Mouse (Mus musculus): ENCODE results near the gene Capn1. TPM values are rescaled to one million over a fixed set of nuclear protein-coding genes. Genes with fewer than 3 reads are reported as not detected.
A peak's percentile ranks its signal among the peaks of the same experiment; 100 is the strongest.

Gene Capn1
- polyA plus RNA-seq, 1 experiment from 2014 or later, result 11.6 TPM

GRCm38 (mm10) chr19:5986043-5986442 is 29.7 kb downstream of the Capn1 start, which contains the start of gene Slc22a20:
TSS of gene Slc22a20 (minus strand) at chr19:5986143.
- Histone ChIP-seq H3K9ac (no peak within 1 kb of the TSS), H3K27ac (no peak within 1 kb of the TSS), H3K36me3 (no peaks in the 10 kb centered on the region), H3K9me3 (no peaks in the 10 kb centered on the region), H3K4me3 (no peak within 1 kb of the TSS), H3K27me3 (no peaks in the 10 kb centered on the region), H3K4me2 (no peak within 1 kb of the TSS), H3K4me1 (peaks cover 20% of the 10 kb centered on the region)
- ATAC-seq (ENCODE audit: borderline replicate concordance, extremely low read depth, low FRiP score, low TSS enrichment), result no peak
- WGBS, result 50% methylated on average over 4 of the region's 4 CpGs

DNA sequence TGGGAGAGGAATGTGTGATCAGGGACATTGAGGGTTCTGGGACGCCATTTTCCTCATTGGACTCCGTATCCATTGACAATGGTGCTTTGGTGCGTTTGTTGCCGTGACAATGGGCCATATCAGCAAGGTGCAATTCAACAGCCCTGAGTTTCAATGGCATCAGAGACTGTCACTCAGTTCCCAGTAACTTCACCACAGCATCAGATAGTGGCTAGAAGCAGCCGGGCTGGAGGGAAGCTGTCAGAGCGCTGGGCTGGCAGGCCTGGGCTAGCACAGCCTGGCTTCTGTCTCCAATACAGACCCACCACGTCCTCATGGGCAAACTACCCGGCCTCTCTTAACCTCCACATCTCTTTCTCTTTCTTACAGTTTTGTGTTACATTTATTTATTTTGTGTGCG is 35.2 kb downstream of the Capn1 start:
- no peaks in the 10 kb centered on the region; the same call in 1 of the 2 replicates for H3K4me1 ChIP-seq
- no peak overlapping the region for H3K9ac ChIP-seq
- no peak for ATAC-seq (ENCODE audit: borderline replicate concordance, extremely low read depth, low FRiP score, low TSS enrichment)
- H3K36me3 ChIP-seq, result no peaks in the 10 kb centered on the region
- H3K4me3 ChIP-seq, result no peak overlapping the region
- no peaks in the 10 kb centered on the region for H3K27me3 ChIP-seq
- no peak overlapping the region for H3K4me2 ChIP-seq
- WGBS, result 81% methylated on average over 9 of the region's 9 CpGs
- no peaks in the 10 kb centered on the region for H3K9me3 ChIP-seq
- no peak overlapping the region for H3K27ac ChIP-seq

- Histone ChIP-seq H3K9me3 (no peaks in the 10 kb centered on the region), H3K36me3 (no peaks in the 10 kb centered on the region), H3K27ac (no peak overlapping the region), H3K4me3 (no peak overlapping the region), H3K4me1 (no peaks in the 10 kb centered on the region; the same call in 1 of the 2 replicates), H3K27me3 (no peaks in the 10 kb centered on the region), H3K9ac (no peak overlapping the region), H3K4me2 (no peak overlapping the region)
- WGBS, result 67% methylated on average over 3 of the region's 3 CpGs
- ATAC-seq (ENCODE audit: borderline replicate concordance, extremely low read depth, low FRiP score, low TSS enrichment), result no peak
Observed at GRCm38 (mm10) chr19:5977717-5978116, 38.0 kb downstream of the Capn1 start.

GRCm38 (mm10) chr19:5975676-5976075 is 40.0 kb downstream of the Capn1 start:
- 0 out of 2 replicates have a peak, but pooled peaks have one; percentile 46 for ATAC-seq (ENCODE audit: borderline replicate concordance, extremely low read depth, low FRiP score, low TSS enrichment)
- WGBS, result 51% methylated on average over 4 of the region's 4 CpGs
- H3K4me1 ChIP-seq, result no peaks in the 10 kb centered on the region; the same call in 1 of the 2 replicates

GRCm38 (mm10) chr19:5975112-5975511 is 40.6 kb downstream of the Capn1 start:
- 64% methylated on average over 4 of the region's 4 CpGs for WGBS
- no peaks in the 10 kb centered on the region for H3K27me3 ChIP-seq
- H3K36me3 ChIP-seq, result no peaks in the 10 kb centered on the region
- no peak overlapping the region for H3K4me2 ChIP-seq
- H3K9me3 ChIP-seq, result no peaks in the 10 kb centered on the region
- no peak for ATAC-seq (ENCODE audit: borderline replicate concordance, extremely low read depth, low FRiP score, low TSS enrichment)
- no peak overlapping the region for H3K9ac ChIP-seq
- H3K4me1 ChIP-seq, result no peaks in the 10 kb centered on the region; the same call in 1 of the 2 replicates
- no peak overlapping the region for H3K4me3 ChIP-seq
- no peak overlapping the region for H3K27ac ChIP-seq

More at GRCm38 (mm10) chr19:5975676-5976075, 40.0 kb downstream of the Capn1 start:
- H3K4me3 ChIP-seq, result no peak overlapping the region
- no peak overlapping the region for H3K4me2 ChIP-seq
- no peaks in the 10 kb centered on the region for H3K9me3 ChIP-seq
- no peaks in the 10 kb centered on the region for H3K36me3 ChIP-seq
- H3K27me3 ChIP-seq, result no peaks in the 10 kb centered on the region
- no peak overlapping the region for H3K9ac ChIP-seq
- H3K27ac ChIP-seq, result no peak overlapping the region

GRCm38 (mm10) chr19:5967664-5968063 is 48.0 kb downstream of the Capn1 start:
- H3K4me2 ChIP-seq, result no peak overlapping the region
- peaks cover 15% of the 10 kb centered on the region for H3K4me1 ChIP-seq
- no peak overlapping the region for H3K27ac ChIP-seq
- no peak; the same call in 1 of the 2 replicates for ATAC-seq (ENCODE audit: borderline replicate concordance, extremely low read depth, low FRiP score, low TSS enrichment)
- no peak overlapping the region for H3K4me3 ChIP-seq
- no peaks in the 10 kb centered on the region for H3K27me3 ChIP-seq
- no peaks in the 10 kb centered on the region for H3K9me3 ChIP-seq
- no peaks in the 10 kb centered on the region for H3K36me3 ChIP-seq
- no peak overlapping the region for H3K9ac ChIP-seq
- 72% methylated on average over 10 of the region's 10 CpGs for WGBS

DNA sequence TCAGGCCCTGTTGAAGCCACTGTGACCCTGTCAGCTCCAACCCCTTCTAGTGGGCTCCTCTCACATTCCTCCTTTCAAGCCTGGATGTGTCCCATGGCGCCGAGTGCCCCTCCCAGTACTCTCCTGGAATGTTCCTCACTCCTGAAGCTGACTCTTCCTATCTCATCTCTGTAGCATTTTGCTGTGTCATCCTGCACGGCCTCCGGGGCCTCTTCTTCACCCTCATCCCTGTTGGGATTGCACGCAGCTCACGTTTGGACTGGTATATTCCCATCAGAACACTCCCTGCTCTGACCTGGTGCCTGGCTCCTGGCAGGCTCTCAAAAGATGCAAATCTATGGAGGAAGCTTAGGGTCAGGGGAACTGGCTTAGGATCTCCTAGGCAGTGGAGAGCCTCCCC is 48.9 kb downstream of the Capn1 start:
- ATAC-seq (ENCODE audit: borderline replicate concordance, extremely low read depth, low FRiP score, low TSS enrichment), result no peak

DNA sequence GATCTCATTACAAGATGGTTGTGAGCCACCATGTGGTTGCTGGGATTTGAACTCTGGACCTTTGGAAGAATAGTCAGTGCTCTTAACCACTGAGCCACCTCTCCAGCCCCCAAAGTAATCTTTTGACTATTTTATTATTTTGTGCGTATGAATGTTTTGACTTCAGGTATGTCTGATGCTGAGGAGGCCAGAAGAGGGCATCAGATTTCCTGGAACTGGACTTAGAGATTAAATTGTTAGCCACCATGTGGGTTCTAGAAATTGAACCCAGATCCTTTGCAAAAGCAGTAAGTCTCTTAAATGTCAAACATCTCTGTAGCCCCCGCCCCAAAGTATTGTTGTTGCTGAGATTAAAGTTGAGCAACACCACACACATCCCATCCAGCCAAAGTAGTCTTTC is 49.8 kb downstream of the Capn1 start:
- H3K9ac ChIP-seq, result no peak overlapping the region
- no peaks in the 10 kb centered on the region; the same call in 1 of the 2 replicates for H3K36me3 ChIP-seq
- H3K27ac ChIP-seq, result no peak overlapping the region
- peaks cover 26% of the 10 kb centered on the region for H3K4me1 ChIP-seq
- H3K4me3 ChIP-seq, result no peak overlapping the region
- WGBS, result 92% methylated on average over 2 of the region's 2 CpGs
- no peaks in the 10 kb centered on the region for H3K9me3 ChIP-seq
- no peaks in the 10 kb centered on the region for H3K27me3 ChIP-seq
- no peak overlapping the region for H3K4me2 ChIP-seq
- ATAC-seq (ENCODE audit: borderline replicate concordance, extremely low read depth, low FRiP score, low TSS enrichment), result no peak

More for the DNA sequence above, 48.9 kb downstream of the Capn1 start:
- Histone ChIP-seq H3K9me3 (no peaks in the 10 kb centered on the region), H3K4me3 (no peak overlapping the region), H3K27me3 (no peaks in the 10 kb centered on the region), H3K27ac (no peak overlapping the region), H3K36me3 (no peaks in the 10 kb centered on the region; the same call in 1 of the 2 replicates), H3K9ac (no peak overlapping the region), H3K4me2 (no peak overlapping the region), H3K4me1 (peaks cover 23% of the 10 kb centered on the region)
- WGBS, result 44% methylated on average over 6 of the region's 6 CpGs

GRCm38 (mm10) chr19:5965280-5965679 is 50.4 kb downstream of the Capn1 start:
- no peak overlapping the region for H3K4me2 ChIP-seq
- H3K9me3 ChIP-seq, result no peaks in the 10 kb centered on the region
- no peak overlapping the region for H3K27ac ChIP-seq
- H3K36me3 ChIP-seq, result no peaks in the 10 kb centered on the region; the same call in 1 of the 2 replicates
- H3K27me3 ChIP-seq, result no peaks in the 10 kb centered on the region
- WGBS, result 9% methylated on average over 4 of the region's 4 CpGs
- no peak for ATAC-seq (ENCODE audit: borderline replicate concordance, extremely low read depth, low FRiP score, low TSS enrichment)
- H3K9ac ChIP-seq, result no peak overlapping the region
- no peak overlapping the region for H3K4me3 ChIP-seq
- H3K4me1 ChIP-seq, result peaks cover 26% of the 10 kb centered on the region

DNA sequence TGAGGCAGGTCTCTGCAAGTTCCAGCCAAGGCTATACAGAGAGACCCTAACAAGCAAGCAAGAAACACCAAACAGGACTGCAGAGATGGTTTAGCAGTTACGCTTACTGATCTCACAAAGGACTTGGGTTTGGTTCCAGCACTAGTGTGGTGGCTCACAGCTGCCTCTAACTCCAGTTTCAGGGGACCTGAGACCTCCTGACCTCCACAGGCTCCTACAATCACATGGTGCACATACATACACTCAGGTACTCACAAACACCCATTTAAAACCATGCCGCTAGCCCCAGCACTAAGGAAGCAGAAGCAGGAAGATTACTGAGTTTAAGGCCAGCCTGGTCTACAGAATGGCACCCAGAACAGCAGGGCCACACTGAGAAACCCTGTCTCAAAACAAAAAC is 50.9 kb downstream of the Capn1 start:
- Histone ChIP-seq H3K4me3 (peak overlapping the region; percentile 72), H3K36me3 (no peaks in the 10 kb centered on the region; the same call in 1 of the 2 replicates), H3K9ac (peak overlapping the region; percentile 79), H3K4me2 (peak overlapping the region; percentile 81), H3K27ac (no peak overlapping the region), H3K9me3 (no peaks in the 10 kb centered on the region), H3K27me3 (no peaks in the 10 kb centered on the region), H3K4me1 (peaks cover 26% of the 10 kb centered on the region)
- no peak for ATAC-seq (ENCODE audit: borderline replicate concordance, extremely low read depth, low FRiP score, low TSS enrichment)
- WGBS, result 82% methylated on average over 2 of the region's 2 CpGs

- H3K4me2 ChIP-seq, result peak within 1 kb of the TSS; percentile 81
- WGBS, result under 1% methylated on average over 50 of the region's 50 CpGs
- peak; percentile 74 for ATAC-seq (ENCODE audit: borderline replicate concordance, extremely low read depth, low FRiP score, low TSS enrichment)
Observed at GRCm38 (mm10) chr19:5963883-5964562, 51.7 kb downstream of the Capn1 start, which contains the start of gene Pola2. TSS of gene Pola2 (minus strand) at chr19:5964202.

GRCm38 (mm10) chr19:5962651-5963050 is 53.0 kb downstream of the Capn1 start:
- Histone ChIP-seq H3K27me3 (no peaks in the 10 kb centered on the region), H3K9ac (peak overlapping the region; percentile 79), H3K36me3 (peaks cover 19% of the 10 kb centered on the region), H3K4me1 (peaks cover 26% of the 10 kb centered on the region), H3K9me3 (no peaks in the 10 kb centered on the region), H3K27ac (no peak overlapping the region), H3K4me3 (peak overlapping the region; percentile 72), H3K4me2 (peak overlapping the region; percentile 81)
- WGBS, result 9% methylated on average over 1 of the region's 1 CpGs
- ATAC-seq (ENCODE audit: borderline replicate concordance, extremely low read depth, low FRiP score, low TSS enrichment), result no peak

More at GRCm38 (mm10) chr19:5963883-5964562, 51.7 kb downstream of the Capn1 start, which contains the start of gene Pola2:
- H3K9ac ChIP-seq, result peak within 1 kb of the TSS; percentile 79
- peaks cover 26% of the 10 kb centered on the region for H3K4me1 ChIP-seq
- peaks cover 6% of the 10 kb centered on the region; the same call in 1 of the 2 replicates for H3K36me3 ChIP-seq
- H3K4me3 ChIP-seq, result peak within 1 kb of the TSS; percentile 72
- H3K27me3 ChIP-seq, result no peaks in the 10 kb centered on the region
- H3K9me3 ChIP-seq, result no peaks in the 10 kb centered on the region
- peak within 1 kb of the TSS; percentile 73 for H3K27ac ChIP-seq

Data from lung, embryonic 15.5 days (tissue).